Mouse (Mus musculus) liver, embryonic 14.5 days (tissue): ENCODE data around the gene P3h3. TPM values are rescaled to one million over a fixed set of nuclear protein-coding genes. Genes with fewer than 3 reads are reported as not detected.
"Not testable (repeated sequence)": the region's sequence is repeated elsewhere in the genome, so short reads cannot be mapped to it uniquely, and the experiment has no call there.

Experiments
- ATAC-seq: fragments of 200-750 bp; cut with Nextera tagmentation; 2 replicates; pipeline ENCODE4 v1.8.0; 2017; ENCODE audit warnings: moderate number of reproducible peaks, mild to moderate bottlenecking, moderate library complexity; ENCODE audit not compliant: insufficient read depth
- DNase-seq, 3 experiments: peaks; one replicate each; pipeline ENCODE4 v3.0.0-alpha.2; 2012 to 2013; ENCODE audit warnings: low read depth in 3 of 3, low spot score in 3 of 3
- H3K27ac ChIP-seq: fragments of 300-500 bp; sonication (generic); 2 replicates; pipeline ENCODE4 v1.5.1; 2014; ENCODE audit warnings: moderate library complexity, mild to moderate bottlenecking, control low read depth, inconsistent platforms
- H3K27me3 ChIP-seq: fragments of 300-500 bp; sonication (generic); 2 replicates; pipeline ENCODE4 v1.6.1; 2014; ENCODE audit warnings: mild to moderate bottlenecking, low read length, moderate library complexity; ENCODE audit not compliant: control insufficient read depth, insufficient read depth
- H3K36me3 ChIP-seq: fragments of 300-500 bp; sonication (generic); replicated peaks from 2 replicates; pipeline ENCODE4 v1.6.1; 2014; ENCODE audit warnings: low read depth; ENCODE audit not compliant: control insufficient read depth, insufficient read depth
- H3K4me1 ChIP-seq, 2 experiments: fragments of 200-500 bp in 1 of 2; fragments of 300-500 bp in 1 of 2; sonication (generic) in 1 of 2; replicated peaks; 2 replicates each; pipeline ENCODE4 v1.6.1; 2012 to 2014; ENCODE audit warnings: antibody characterized with exemption in 1 of 2, inconsistent platforms in 1 of 2, low read length in 1 of 2; ENCODE audit not compliant: control insufficient read depth in 2 of 2, insufficient read depth in 2 of 2
- H3K4me2 ChIP-seq: fragments of 300-500 bp; sonication (generic); 2 replicates; pipeline ENCODE4 v1.6.1; 2014; ENCODE audit warnings: low read depth, mild to moderate bottlenecking, control low read depth, moderate library complexity
- H3K4me3 ChIP-seq, 2 experiments: fragments of 200-500 bp in 1 of 2; fragments of 300-500 bp in 1 of 2; sonication (generic) in 1 of 2; 2 replicates each; pipeline ENCODE4 v1.5.1; 2012 to 2014; ENCODE audit warnings: low read depth in 2 of 2, low read length in 2 of 2, mild to moderate bottlenecking in 2 of 2, control low read depth in 1 of 2, inconsistent platforms in 1 of 2, moderate library complexity in 1 of 2; ENCODE audit not compliant: insufficient read depth in 1 of 2
- H3K9ac ChIP-seq: fragments of 300-500 bp; sonication (generic); replicated peaks from 2 replicates; pipeline ENCODE4 v1.6.1; 2014; ENCODE audit warnings: mild to moderate bottlenecking, control low read depth, moderate library complexity
- H3K9me3 ChIP-seq: fragments of 300-500 bp; sonication (generic); 2 replicates; pipeline ENCODE4 v1.6.1; 2016; ENCODE audit warnings: low read length, mixed read lengths; ENCODE audit not compliant: control insufficient read depth
- CTCF ChIP-seq: IDR thresholded peaks from 2 replicates; pipeline ENCODE4 v1.5.1; 2016; ENCODE audit warnings: antibody characterized with exemption, low read depth, control low read depth
- EP300 ChIP-seq: IDR thresholded peaks from 2 replicates; pipeline ENCODE4 v1.6.1; 2016; ENCODE audit warnings: antibody characterized with exemption, low read depth
- WGBS: fragments of 180-500 bp; shearing (Covaris S2); extraction: QIAGEN DNeasy Blood & Tissue Kit; methylation state at CpG from one replicate; pipeline ENCODE4 v1.1.7; 2014; ENCODE audit not compliant: insufficient replicate concordance; 5-methylcytosine and 5-hydroxymethylcytosine counted together
- polyA plus RNA-seq, 2 experiments: library from polyadenylated mRNA; depleted of rRNA in 1 of 2; stranded (reverse) in 1 of 2; unstranded in 1 of 2; fragments of >200 nt; fragmentation: Nextera tagmentation in 1 of 2; extraction: Ambion mirVana in 1 of 2; gene quantifications; 2 replicates each; pipeline versions ENCODE4 v1.2.1 to v1.2.3; 2012 to 2014

The P3h3 gene
- polyA plus RNA-seq, 2 experiments = 0.83 to 3.5 TPM

DNA sequence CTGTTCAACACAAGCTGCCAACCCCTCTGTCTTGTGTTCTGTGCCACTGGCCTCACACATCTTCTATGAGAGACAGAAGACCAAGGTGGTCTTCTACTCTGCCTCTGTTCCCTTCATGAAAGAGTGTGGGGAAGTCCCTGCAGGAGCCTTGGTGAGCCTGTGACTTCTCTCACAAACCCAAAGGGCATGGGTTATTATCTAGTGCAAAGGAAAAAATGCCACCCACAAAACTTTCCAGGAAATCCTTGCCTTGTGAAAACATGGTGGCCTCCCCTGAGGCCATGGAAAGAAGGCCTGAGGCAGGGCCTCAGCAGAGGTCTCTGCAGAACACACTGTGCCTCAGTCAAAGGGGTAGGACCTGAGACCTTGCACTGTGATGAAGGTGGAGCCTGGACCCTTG lies 44.3 kb upstream of the P3h3 start:
- TF ChIP-seq CTCF (no peak), EP300 (no peak)
- H3K27me3 ChIP-seq = no peaks in the 10 kb centered on the region
- H3K4me2 ChIP-seq = no peak overlapping the region
- H3K27ac ChIP-seq = no peak overlapping the region
- H3K4me1 ChIP-seq = peaks cover 0 to 5% of the 10 kb centered on the region in 2 experiments; a peak in 2 of 4 replicates
- H3K9me3 ChIP-seq = no peaks in the 10 kb centered on the region
- no peaks in the 10 kb centered on the region for H3K36me3 ChIP-seq
- DNase-seq (no peak), ATAC-seq (no peak)
- no peak overlapping the region for H3K9ac ChIP-seq
- H3K4me3 ChIP-seq = no peak overlapping the region

DNA sequence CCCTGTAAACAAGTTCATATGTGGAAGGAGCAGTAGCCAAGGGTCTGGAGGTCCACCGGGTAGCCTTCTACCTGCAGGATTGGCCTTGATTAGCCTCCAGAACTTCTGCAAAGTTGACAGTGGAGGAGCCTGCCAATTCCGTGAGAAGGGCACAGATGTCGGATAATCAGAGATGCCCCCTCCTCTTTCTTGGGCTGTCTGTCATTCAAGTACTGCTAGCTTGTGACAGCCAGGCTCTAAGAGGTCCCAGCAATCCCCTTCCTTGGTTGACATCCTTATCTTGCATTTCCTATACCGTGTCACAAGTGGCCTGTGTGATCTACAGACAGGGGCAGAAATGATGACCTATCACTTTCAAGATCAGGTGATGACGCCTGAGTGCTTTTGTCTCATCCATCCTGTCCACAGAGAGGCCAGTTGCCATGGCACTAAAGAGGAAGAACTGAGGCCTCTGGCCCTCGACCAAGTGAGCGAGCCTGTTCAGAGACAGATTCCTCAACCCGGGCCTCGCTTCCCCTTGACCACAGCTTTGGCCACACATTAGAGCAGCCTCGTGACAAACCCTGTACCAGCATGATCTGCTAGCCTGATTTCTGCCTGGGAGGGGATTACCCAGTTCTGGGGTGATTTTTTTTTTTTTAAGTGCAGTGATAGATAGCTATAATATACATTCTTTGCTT lies 43.4 kb upstream of the P3h3 start:
- no peak for ATAC-seq
- WGBS = 23% methylated on average over 10 of the region's 10 CpGs

DNA sequence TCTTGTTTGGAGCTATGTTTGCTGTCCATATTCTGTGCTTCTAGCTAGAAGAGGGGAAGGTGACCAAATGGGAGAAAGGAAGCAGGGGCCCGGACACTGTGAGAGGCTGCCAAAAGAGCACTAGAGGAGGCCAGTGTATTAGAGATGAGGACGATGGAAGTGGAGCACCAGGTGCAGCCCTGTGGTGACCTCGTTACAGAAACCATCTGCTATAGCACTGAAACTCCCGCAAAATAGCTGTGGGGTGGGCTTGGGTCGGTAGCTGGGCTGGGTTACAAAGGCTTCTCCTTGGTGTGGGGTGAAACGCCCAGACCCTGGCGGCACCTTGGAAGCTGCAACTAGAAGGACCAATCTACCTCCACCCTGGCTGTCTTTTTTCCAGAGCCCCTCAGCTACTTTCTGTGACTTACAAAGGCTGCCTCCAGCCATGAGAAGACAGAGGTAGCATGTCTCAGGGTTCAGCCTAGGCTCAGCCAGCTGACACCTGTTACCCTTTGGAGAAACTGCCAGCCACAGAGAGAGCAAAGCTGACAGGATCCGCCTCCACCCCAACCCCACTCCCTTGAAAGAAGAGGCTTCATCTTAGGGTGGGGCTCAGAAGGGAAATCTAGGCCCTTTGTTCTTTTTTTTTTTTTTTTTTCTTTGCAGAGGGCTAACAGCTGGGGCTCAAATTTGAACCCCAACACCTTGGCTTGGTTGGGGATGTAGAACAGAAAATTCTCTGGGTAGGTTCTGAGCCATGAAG lies 42.7 kb upstream of the P3h3 start:
- H3K9ac ChIP-seq = no peak overlapping the region
- peaks cover 0 to 5% of the 10 kb centered on the region in 2 experiments; a peak in 2 of 4 replicates for H3K4me1 ChIP-seq
- ATAC-seq (no peak), DNase-seq (no peak)
- TF ChIP-seq EP300 (no peak), CTCF (no peak)
- 59% methylated on average over 8 of the region's 8 CpGs for WGBS
- H3K36me3 ChIP-seq = no peaks in the 10 kb centered on the region
- H3K9me3 ChIP-seq = no peaks in the 10 kb centered on the region
- no peak overlapping the region for H3K4me2 ChIP-seq
- no peak overlapping the region for H3K4me3 ChIP-seq
- H3K27me3 ChIP-seq = no peaks in the 10 kb centered on the region
- no peak overlapping the region for H3K27ac ChIP-seq

More for the DNA sequence above, 43.4 kb upstream of the P3h3 start:
- Histone ChIP-seq H3K27ac (no peak overlapping the region), H3K36me3 (no peaks in the 10 kb centered on the region), H3K4me1 (peaks cover 0 to 5% of the 10 kb centered on the region in 2 experiments; a peak in 2 of 4 replicates), H3K4me2 (no peak overlapping the region), H3K9me3 (no peaks in the 10 kb centered on the region), H3K27me3 (no peaks in the 10 kb centered on the region), H3K9ac (no peak overlapping the region), H3K4me3 (no peak overlapping the region)
- TF ChIP-seq EP300 = no peak
- no peak for TF ChIP-seq CTCF
- DNase-seq = no peak

DNA sequence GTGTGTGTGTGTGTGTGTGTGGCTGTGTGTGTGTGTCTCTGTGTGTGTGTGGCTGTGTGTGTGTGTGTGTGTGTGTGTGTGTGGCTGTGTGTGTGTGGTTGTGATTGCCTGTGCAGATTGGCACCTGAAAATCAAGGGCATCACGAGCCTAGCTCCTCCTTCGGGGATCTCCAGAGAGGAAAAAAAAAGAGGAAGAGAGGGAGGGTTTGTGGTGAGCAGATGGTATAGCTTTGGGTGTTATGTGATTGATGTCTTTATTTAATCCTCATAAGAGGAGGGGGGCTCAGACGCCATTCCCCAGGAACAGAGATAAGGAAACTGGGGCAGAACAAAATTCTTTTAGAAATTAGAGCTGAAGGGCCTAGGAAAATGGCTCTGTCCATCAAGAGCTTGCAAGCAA lies 40.8 kb upstream of the P3h3 start:
- Histone ChIP-seq H3K27ac (no peak overlapping the region), H3K27me3 (no peaks in the 10 kb centered on the region), H3K4me3 (no peak overlapping the region), H3K9ac (no peak overlapping the region), H3K4me2 (no peak overlapping the region), H3K36me3 (no peaks in the 10 kb centered on the region), H3K4me1 (no peaks in the 10 kb centered on the region), H3K9me3 (no peaks in the 10 kb centered on the region)
- 14% methylated on average over 3 of the region's 3 CpGs for WGBS
- ATAC-seq (no peak), DNase-seq (no peak)
- TF ChIP-seq CTCF = no peak
- TF ChIP-seq EP300 = no peak

DNA sequence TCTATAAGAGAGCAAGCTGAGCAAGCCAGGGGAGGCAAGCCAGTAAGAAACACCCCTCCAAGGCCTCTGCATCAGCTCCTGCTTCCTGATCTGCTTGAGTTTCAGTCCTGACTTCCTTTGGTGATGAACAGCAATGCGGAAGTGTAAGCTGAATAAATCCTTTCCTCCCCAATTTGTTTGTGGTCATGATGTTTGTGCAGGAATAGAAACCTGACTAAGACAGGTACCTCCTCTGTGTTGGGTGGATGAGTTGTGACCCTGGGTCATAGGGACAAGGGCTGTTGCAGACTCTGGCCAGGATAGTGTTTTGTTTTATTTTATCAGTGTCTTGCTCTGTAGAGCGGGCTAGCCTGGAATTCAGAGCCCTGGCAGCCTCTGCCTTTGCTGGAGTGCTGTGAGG lies 36.6 kb upstream of the P3h3 start:
- not testable (repeated sequence) for DNase-seq, ATAC-seq, H3K4me1 ChIP-seq, H3K27me3 ChIP-seq, H3K36me3 ChIP-seq, H3K27ac ChIP-seq, H3K4me2 ChIP-seq, H3K9ac ChIP-seq, H3K4me3 ChIP-seq, H3K9me3 ChIP-seq
- WGBS = 81% methylated on average over 2 of the region's 2 CpGs
